Mouse (Mus musculus): Measurements from ENCODE around the gene Iffo2. TPM values are rescaled to one million over a fixed set of nuclear protein-coding genes. Genes with fewer than 3 reads are reported as not detected.

Gene Iffo2
- polyA plus RNA-seq, 1 experiment from 2014 or later = 4.2 TPM

GRCm38 (mm10) chr4:139536706-139537105, 6.4 kb downstream of the Iffo2 start:
- DNase-seq (ENCODE audit: low spot score) = no peak
- WGBS = 90% methylated on average over 9 of the region's 9 CpGs
- Histone ChIP-seq H3K27me3 (replicated peaks; ENCODE audit: low read depth, poor library complexity, severe bottlenecking) (0 out of 2 replicates have a peak, but pooled peaks cover 8% of the 10 kb centered on the region), H3K36me3 (replicated peaks) (no peaks in the 10 kb centered on the region), H3K4me3 (no peak overlapping the region), H3K4me1 (peaks cover 21% of the 10 kb centered on the region), H3K9me3 (no peaks in the 10 kb centered on the region), H3K27ac (replicated peaks) (no peak overlapping the region)

- DNase-seq (ENCODE audit: low spot score) = no peak
- no peak overlapping the region for H3K4me3 ChIP-seq
- H3K9me3 ChIP-seq = no peaks in the 10 kb centered on the region
- WGBS = 92% methylated on average over 7 of the region's 7 CpGs
- no peaks in the 10 kb centered on the region for H3K36me3 ChIP-seq (replicated peaks)
- H3K27me3 ChIP-seq (replicated peaks; ENCODE audit: low read depth, poor library complexity, severe bottlenecking) = 0 out of 2 replicates have a peak, but pooled peaks cover 8% of the 10 kb centered on the region
- no peak overlapping the region for H3K27ac ChIP-seq (replicated peaks)
- H3K4me1 ChIP-seq = peaks cover 9% of the 10 kb centered on the region
These were observed 10.4 kb downstream of the Iffo2 start for GRCm38 (mm10) chr4:139540784-139541183.

GRCm38 (mm10) chr4:139545791-139546190, 15.4 kb downstream of the Iffo2 start:
- peak overlapping the region; percentile 40 for H3K27ac ChIP-seq (replicated peaks)
- peaks cover 6% of the 10 kb centered on the region for H3K4me1 ChIP-seq
- H3K4me3 ChIP-seq = no peak overlapping the region
- H3K27me3 ChIP-seq (replicated peaks; ENCODE audit: low read depth, poor library complexity, severe bottlenecking) = no peaks in the 10 kb centered on the region
- DNase-seq (ENCODE audit: low spot score) = no peak
- H3K9me3 ChIP-seq = no peaks in the 10 kb centered on the region
- no peaks in the 10 kb centered on the region for H3K36me3 ChIP-seq (replicated peaks)
- WGBS = 42% methylated on average over 6 of the region's 6 CpGs

- 86% methylated on average over 7 of the region's 7 CpGs for WGBS
- Histone ChIP-seq H3K27me3 (replicated peaks; ENCODE audit: low read depth, poor library complexity, severe bottlenecking) (no peaks in the 10 kb centered on the region), H3K4me3 (no peak overlapping the region), H3K27ac (replicated peaks) (no peak overlapping the region), H3K9me3 (no peaks in the 10 kb centered on the region), H3K36me3 (replicated peaks) (no peaks in the 10 kb centered on the region), H3K4me1 (peaks cover 6% of the 10 kb centered on the region)
- no peak for DNase-seq (ENCODE audit: low spot score)
These were observed 19.1 kb downstream of the Iffo2 start for GRCm38 (mm10) chr4:139549448-139549847.

GRCm38 (mm10) chr4:139555235-139555634, 24.9 kb downstream of the Iffo2 start:
- no peaks in the 10 kb centered on the region for H3K27me3 ChIP-seq (replicated peaks; ENCODE audit: low read depth, poor library complexity, severe bottlenecking)
- H3K4me3 ChIP-seq = no peak overlapping the region
- DNase-seq (ENCODE audit: low spot score) = no peak
- WGBS = 87% methylated on average over 11 of the region's 11 CpGs
- H3K9me3 ChIP-seq = no peaks in the 10 kb centered on the region
- 0 out of 2 replicates have a peak, but pooled peaks cover 4% of the 10 kb centered on the region for H3K4me1 ChIP-seq
- no peak overlapping the region for H3K27ac ChIP-seq (replicated peaks)
- H3K36me3 ChIP-seq (replicated peaks) = no peaks in the 10 kb centered on the region

GRCm38 (mm10) chr4:139555951-139556350, 25.6 kb downstream of the Iffo2 start:
- Histone ChIP-seq H3K4me1 (0 out of 2 replicates have a peak, but pooled peaks cover 4% of the 10 kb centered on the region), H3K36me3 (replicated peaks) (no peaks in the 10 kb centered on the region), H3K9me3 (no peaks in the 10 kb centered on the region), H3K4me3 (peak overlapping the region; percentile 26; the same call in 1 of the 2 replicates), H3K27me3 (replicated peaks; ENCODE audit: low read depth, poor library complexity, severe bottlenecking) (no peaks in the 10 kb centered on the region), H3K27ac (replicated peaks) (no peak overlapping the region)
- peak; percentile 38 for DNase-seq (ENCODE audit: low spot score)
- 76% methylated on average over 19 of the region's 19 CpGs for WGBS

- no peak overlapping the region for H3K4me3 ChIP-seq
- H3K4me1 ChIP-seq = peaks cover 9% of the 10 kb centered on the region
- DNase-seq (ENCODE audit: low spot score) = no peak
- H3K36me3 ChIP-seq (replicated peaks) = no peaks in the 10 kb centered on the region
- WGBS = 86% methylated on average over 15 of the region's 15 CpGs
- peaks cover 13% of the 10 kb centered on the region for H3K27me3 ChIP-seq (replicated peaks; ENCODE audit: low read depth, poor library complexity, severe bottlenecking)
- no peaks in the 10 kb centered on the region for H3K9me3 ChIP-seq
- no peak overlapping the region for H3K27ac ChIP-seq (replicated peaks)
These were observed 38.0 kb downstream of the Iffo2 start for GRCm38 (mm10) chr4:139568361-139568760.

GRCm38 (mm10) chr4:139570756-139571155, 40.4 kb downstream of the Iffo2 start:
- H3K27ac ChIP-seq (replicated peaks) = no peak overlapping the region
- WGBS = 85% methylated on average over 10 of the region's 10 CpGs
- H3K4me3 ChIP-seq = no peak overlapping the region
- DNase-seq (ENCODE audit: low spot score) = no peak
- H3K4me1 ChIP-seq = peaks cover 24% of the 10 kb centered on the region
- H3K27me3 ChIP-seq (replicated peaks; ENCODE audit: low read depth, poor library complexity, severe bottlenecking) = peaks cover 15% of the 10 kb centered on the region
- H3K9me3 ChIP-seq = no peaks in the 10 kb centered on the region
- H3K36me3 ChIP-seq (replicated peaks) = no peaks in the 10 kb centered on the region

GRCm38 (mm10) chr4:139572928-139573512, 42.7 kb downstream of the Iffo2 start:
- 87% methylated on average over 12 of the region's 12 CpGs for WGBS
- Histone ChIP-seq H3K4me3 (0 out of 2 replicates have a peak overlapping the region, but pooled peaks have one; percentile 89), H3K4me1 (peaks cover 41% of the 10 kb centered on the region), H3K27me3 (replicated peaks; ENCODE audit: low read depth, poor library complexity, severe bottlenecking) (peaks cover 15% of the 10 kb centered on the region), H3K27ac (replicated peaks) (no peak overlapping the region), H3K36me3 (replicated peaks) (no peaks in the 10 kb centered on the region), H3K9me3 (no peaks in the 10 kb centered on the region)
- no peak for DNase-seq (ENCODE audit: low spot score)

- under 1% methylated on average over 52 of the region's 52 CpGs for WGBS
- peaks cover 54% of the 10 kb centered on the region for H3K4me1 ChIP-seq
These were observed 43.9 kb downstream of the Iffo2 start for GRCm38 (mm10) chr4:139574156-139574798.

GRCm38 (mm10) chr4:139574799-139575672, 44.7 kb downstream of the Iffo2 start:
- under 1% methylated on average over 111 of the region's 111 CpGs for WGBS
- Histone ChIP-seq H3K27me3 (replicated peaks; ENCODE audit: low read depth, poor library complexity, severe bottlenecking) (peaks cover 15% of the 10 kb centered on the region), H3K9me3 (no peaks in the 10 kb centered on the region), H3K4me1 (peaks cover 61% of the 10 kb centered on the region), H3K36me3 (replicated peaks) (no peaks in the 10 kb centered on the region), H3K27ac (replicated peaks) (peak overlapping the region; percentile 87), H3K4me3 (peak overlapping the region; percentile 89)
- DNase-seq (ENCODE audit: low spot score) = peak; percentile 71

More at GRCm38 (mm10) chr4:139574156-139574798, 43.9 kb downstream of the Iffo2 start:
- Histone ChIP-seq H3K27me3 (replicated peaks; ENCODE audit: low read depth, poor library complexity, severe bottlenecking) (peaks cover 15% of the 10 kb centered on the region), H3K9me3 (no peaks in the 10 kb centered on the region), H3K4me3 (peak overlapping the region; percentile 89), H3K36me3 (replicated peaks) (no peaks in the 10 kb centered on the region), H3K27ac (replicated peaks) (peak overlapping the region; percentile 87)
- DNase-seq (ENCODE audit: low spot score) = peak; percentile 100

GRCm38 (mm10) chr4:139575673-139576003, 45.3 kb downstream of the Iffo2 start:
- H3K4me1 ChIP-seq = peaks cover 67% of the 10 kb centered on the region
- WGBS = 8% methylated on average over 14 of the region's 14 CpGs
- H3K36me3 ChIP-seq (replicated peaks) = no peaks in the 10 kb centered on the region
- peak overlapping the region; percentile 87 for H3K27ac ChIP-seq (replicated peaks)
- H3K4me3 ChIP-seq = peak overlapping the region; percentile 89
- H3K9me3 ChIP-seq = no peaks in the 10 kb centered on the region
- peaks cover 15% of the 10 kb centered on the region for H3K27me3 ChIP-seq (replicated peaks; ENCODE audit: low read depth, poor library complexity, severe bottlenecking)
- DNase-seq (ENCODE audit: low spot score) = no peak

All from embryonic facial prominence, embryonic 10.5 days (tissue).